Mouse (Mus musculus): ENCODE measurements around the gene Rimbp2. TPM values are rescaled to one million over a fixed set of nuclear protein-coding genes. Genes with fewer than 3 reads are reported as not detected.
"Not testable (repeated sequence)": the region's sequence is repeated elsewhere in the genome, so short reads cannot be mapped to it uniquely, and the experiment has no call there.

Gene Rimbp2
- polyA plus RNA-seq, 1 experiment from 2014 or later = 0.05 TPM

DNA sequence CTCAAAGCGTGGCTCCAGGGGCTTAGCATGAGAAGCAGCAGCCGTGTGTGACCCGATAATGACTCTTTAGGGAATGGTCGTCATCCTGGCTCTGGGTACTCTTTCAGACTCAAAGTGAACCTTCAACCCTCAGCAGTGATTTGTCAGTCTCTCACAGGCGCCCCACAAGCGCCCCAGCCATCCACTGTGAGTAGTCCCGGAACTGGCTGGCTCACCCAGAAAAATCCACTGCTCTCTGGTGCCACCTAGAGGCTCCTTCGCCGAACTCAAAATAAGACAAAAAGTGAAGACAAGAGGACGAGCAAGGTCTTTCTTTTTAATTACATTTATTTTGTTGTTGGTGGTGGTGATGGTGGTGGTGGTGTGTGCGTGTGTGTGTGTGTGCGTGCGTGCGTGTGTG, 18.0 kb upstream of the Rimbp2 start:
- no peak for ATAC-seq (ENCODE audit: insufficient number of reproducible peaks, low FRiP score, low TSS enrichment, low read depth)
- Histone ChIP-seq H3K4me2 (0 out of 2 replicates have a peak overlapping the region, but pooled peaks have one; percentile 17), H3K36me3 (no peaks in the 10 kb centered on the region), H3K9ac (no peak overlapping the region), H3K27me3 (no peaks in the 10 kb centered on the region), H3K4me3 (peak overlapping the region; percentile 12; the same call in 1 of the 2 replicates), H3K4me1 (no peaks in the 10 kb centered on the region), H3K27ac (no peak overlapping the region), H3K9me3 (no peaks in the 10 kb centered on the region)
- WGBS = 14% methylated on average over 14 of the region's 14 CpGs

DNA sequence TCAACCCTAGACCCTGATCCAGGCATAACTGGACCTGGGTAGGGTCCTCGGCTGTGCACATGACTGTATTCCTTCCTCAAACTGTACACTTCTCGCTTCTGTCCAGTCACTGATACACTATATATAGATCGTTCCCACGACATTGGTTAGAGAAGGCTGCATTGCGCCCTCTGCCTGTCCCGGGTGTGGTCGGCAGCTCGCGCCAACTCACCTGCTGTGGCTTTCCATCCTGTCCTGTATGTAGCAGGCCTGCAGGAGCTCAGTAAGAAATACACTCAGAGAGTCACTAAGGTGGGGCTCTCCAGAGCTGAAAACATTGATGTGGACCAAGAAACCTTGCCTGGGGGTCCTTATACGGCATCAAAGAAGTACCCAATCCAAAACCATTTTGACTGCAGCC, 17.6 kb upstream of the Rimbp2 start:
- Histone ChIP-seq H3K9me3 (no peaks in the 10 kb centered on the region), H3K27me3 (no peaks in the 10 kb centered on the region), H3K4me1 (no peaks in the 10 kb centered on the region), H3K36me3 (no peaks in the 10 kb centered on the region), H3K9ac (no peak overlapping the region), H3K4me3 (peak overlapping the region; percentile 12; the same call in 1 of the 2 replicates), H3K27ac (no peak overlapping the region), H3K4me2 (0 out of 2 replicates have a peak overlapping the region, but pooled peaks have one; percentile 17)
- no peak for ATAC-seq (ENCODE audit: insufficient number of reproducible peaks, low FRiP score, low TSS enrichment, low read depth)
- WGBS = 65% methylated on average over 10 of the region's 10 CpGs

DNA sequence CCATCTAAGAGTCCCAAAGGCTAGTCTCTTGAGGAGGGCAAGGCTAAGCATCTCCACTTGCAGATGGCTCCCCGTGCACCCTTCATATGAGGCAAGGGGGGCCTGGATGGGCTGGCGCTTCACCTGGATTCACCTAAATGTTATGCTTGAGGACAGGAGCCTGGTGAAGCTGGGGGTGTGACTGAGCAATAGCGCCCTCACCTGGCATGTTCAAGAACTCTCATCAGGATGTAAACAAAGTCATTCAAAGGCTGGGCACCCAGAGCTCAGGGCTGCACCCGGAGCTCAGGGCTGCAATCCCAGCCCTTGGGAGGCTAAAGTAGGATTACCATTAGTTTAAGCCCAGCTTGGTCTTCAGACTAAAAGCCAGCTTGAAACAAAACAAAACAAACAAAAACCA, 11.1 kb upstream of the Rimbp2 start:
- no peak overlapping the region for H3K4me2 ChIP-seq
- no peak for ATAC-seq (ENCODE audit: insufficient number of reproducible peaks, low FRiP score, low TSS enrichment, low read depth)
- no peaks in the 10 kb centered on the region for H3K4me1 ChIP-seq
- no peaks in the 10 kb centered on the region for H3K9me3 ChIP-seq
- H3K27me3 ChIP-seq = no peaks in the 10 kb centered on the region
- H3K4me3 ChIP-seq = no peak overlapping the region
- H3K27ac ChIP-seq = no peak overlapping the region
- H3K9ac ChIP-seq = no peak overlapping the region
- 49% methylated on average over 4 of the region's 4 CpGs for WGBS
- H3K36me3 ChIP-seq = no peaks in the 10 kb centered on the region

GRCm38 (mm10) chr5:128958916-128959315, 5.6 kb upstream of the Rimbp2 start:
- WGBS = 83% methylated on average over 3 of the region's 3 CpGs
- Histone ChIP-seq H3K9ac (no peak overlapping the region), H3K4me2 (no peak overlapping the region), H3K27me3 (0 out of 2 replicates have a peak, but pooled peaks cover under 1% of the 10 kb centered on the region), H3K9me3 (no peaks in the 10 kb centered on the region), H3K36me3 (no peaks in the 10 kb centered on the region), H3K27ac (no peak overlapping the region), H3K4me1 (no peaks in the 10 kb centered on the region), H3K4me3 (no peak overlapping the region)
- no peak for ATAC-seq (ENCODE audit: insufficient number of reproducible peaks, low FRiP score, low TSS enrichment, low read depth)

DNA sequence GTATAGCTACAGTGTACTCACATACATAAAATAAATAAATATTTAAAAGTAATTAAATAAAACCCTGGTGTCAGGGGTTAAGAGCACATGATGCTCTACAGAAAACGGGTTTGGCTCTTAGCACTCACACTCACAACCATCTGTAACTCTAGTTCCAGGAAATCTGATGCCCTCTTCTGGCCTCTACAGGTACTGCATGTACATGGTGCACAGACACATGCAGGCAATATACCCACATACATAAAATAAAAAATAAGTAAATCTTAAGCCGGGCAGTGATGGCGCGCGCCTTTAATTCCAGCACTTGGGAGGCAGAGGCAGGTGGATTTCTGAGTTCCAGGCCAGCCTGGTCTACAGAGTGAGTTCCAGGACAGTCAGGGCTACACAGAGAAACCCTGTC, 1.1 kb upstream of the Rimbp2 start:
- not testable (repeated sequence) for H3K27ac ChIP-seq; H3K4me3 ChIP-seq; H3K4me1 ChIP-seq; H3K9me3 ChIP-seq; H3K4me2 ChIP-seq; H3K9ac ChIP-seq; H3K36me3 ChIP-seq; ATAC-seq (ENCODE audit: insufficient number of reproducible peaks, low FRiP score, low TSS enrichment, low read depth)
- WGBS = 85% methylated on average over 5 of the region's 5 CpGs
- H3K27me3 ChIP-seq = peaks cover 31% of the 10 kb centered on the region

- Histone ChIP-seq H3K4me3 (peak overlapping the region; percentile 30), H3K27me3 (peaks cover 31% of the 10 kb centered on the region), H3K27ac (no peak overlapping the region), H3K36me3 (no peaks in the 10 kb centered on the region), H3K4me1 (peaks cover 7% of the 10 kb centered on the region), H3K4me2 (peak overlapping the region; percentile 55), H3K9me3 (no peaks in the 10 kb centered on the region), H3K9ac (0 out of 2 replicates have a peak overlapping the region, but pooled peaks have one; percentile 17)
- no peak for ATAC-seq (ENCODE audit: insufficient number of reproducible peaks, low FRiP score, low TSS enrichment, low read depth)
- under 1% methylated on average over 35 of the region's 35 CpGs for WGBS
These were observed 743 bp downstream of the Rimbp2 start for GRCm38 (mm10) chr5:128952291-128953195.

GRCm38 (mm10) chr5:128951472-128951871, 1.8 kb downstream of the Rimbp2 start:
- no peak overlapping the region for H3K4me3 ChIP-seq
- ATAC-seq (ENCODE audit: insufficient number of reproducible peaks, low FRiP score, low TSS enrichment, low read depth) = no peak
- H3K9me3 ChIP-seq = no peaks in the 10 kb centered on the region
- no peak overlapping the region for H3K9ac ChIP-seq
- H3K36me3 ChIP-seq = no peaks in the 10 kb centered on the region
- H3K4me1 ChIP-seq = peaks cover 7% of the 10 kb centered on the region
- 48% methylated on average over 4 of the region's 4 CpGs for WGBS
- no peak overlapping the region for H3K4me2 ChIP-seq
- no peak overlapping the region for H3K27ac ChIP-seq
- H3K27me3 ChIP-seq = peaks cover 31% of the 10 kb centered on the region

DNA sequence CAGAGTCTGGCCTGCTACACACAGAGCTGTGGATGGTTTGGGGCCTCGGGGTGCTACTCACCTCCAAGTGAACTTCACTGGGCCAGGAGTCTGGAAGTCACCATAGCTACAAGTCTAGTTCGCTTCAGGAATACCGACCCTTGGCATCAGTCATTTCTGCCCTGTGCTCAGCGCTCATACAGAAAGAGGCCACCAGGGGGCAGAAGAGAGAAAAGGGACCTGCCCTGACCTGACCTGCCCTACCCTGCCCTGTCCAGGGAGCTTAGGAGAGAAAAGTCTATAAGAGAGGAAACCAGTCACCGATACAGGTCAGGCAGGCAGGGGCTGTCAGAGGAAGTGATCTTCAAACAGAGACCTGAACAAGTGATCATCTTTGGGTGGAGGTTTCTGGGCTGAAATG, 6.2 kb downstream of the Rimbp2 start:
- Histone ChIP-seq H3K4me1 (no peaks in the 10 kb centered on the region), H3K27ac (no peak overlapping the region), H3K9ac (no peak overlapping the region), H3K9me3 (no peaks in the 10 kb centered on the region), H3K4me3 (no peak overlapping the region), H3K27me3 (peaks cover 15% of the 10 kb centered on the region; the same call in 1 of the 2 replicates), H3K4me2 (no peak overlapping the region), H3K36me3 (no peaks in the 10 kb centered on the region)
- no peak for ATAC-seq (ENCODE audit: insufficient number of reproducible peaks, low FRiP score, low TSS enrichment, low read depth)
- 81% methylated on average over 5 of the region's 5 CpGs for WGBS

- Histone ChIP-seq H3K4me1 (peaks cover under 1% of the 10 kb centered on the region; the same call in 1 of the 2 replicates), H3K36me3 (no peaks in the 10 kb centered on the region), H3K9me3 (no peaks in the 10 kb centered on the region), H3K27me3 (no peaks in the 10 kb centered on the region), H3K4me3 (no peak overlapping the region), H3K27ac (no peak overlapping the region), H3K4me2 (no peak overlapping the region), H3K9ac (no peak overlapping the region)
- ATAC-seq (ENCODE audit: insufficient number of reproducible peaks, low FRiP score, low TSS enrichment, low read depth) = no peak
- 68% methylated on average over 10 of the region's 10 CpGs for WGBS
These were observed 12.8 kb downstream of the Rimbp2 start for GRCm38 (mm10) chr5:128940436-128940835.

DNA sequence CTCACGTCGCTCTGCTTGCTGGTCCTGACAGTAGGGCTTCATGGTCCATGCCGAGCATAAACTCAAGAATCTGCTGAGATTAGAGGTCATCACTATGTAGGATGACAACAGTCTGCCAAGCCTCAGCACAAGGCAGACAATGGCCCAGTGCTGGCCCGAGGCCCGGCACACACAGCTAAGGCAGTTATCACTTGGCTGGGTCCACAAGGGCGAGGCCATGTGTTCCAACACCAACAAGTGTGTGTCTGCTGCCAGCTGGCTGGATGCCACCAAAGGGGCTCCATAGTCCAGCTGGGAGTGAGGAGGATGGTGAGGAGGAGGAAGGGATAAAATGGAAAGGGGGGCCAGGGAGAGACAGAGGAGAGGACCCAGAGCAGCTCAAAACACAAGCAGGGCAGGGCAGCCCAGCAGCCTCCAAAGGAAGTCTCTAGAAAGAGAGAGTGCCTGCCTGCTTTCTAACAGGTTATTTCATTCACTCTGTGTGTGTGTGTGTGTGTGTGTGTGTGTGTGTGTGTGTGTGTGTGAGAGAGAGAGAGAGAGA, 17.9 kb downstream of the Rimbp2 start:
- Histone ChIP-seq H3K4me3 (no peak overlapping the region), H3K9me3 (no peaks in the 10 kb centered on the region), H3K4me1 (peaks cover 3% of the 10 kb centered on the region; the same call in 1 of the 2 replicates), H3K27ac (no peak overlapping the region), H3K27me3 (no peaks in the 10 kb centered on the region), H3K36me3 (no peaks in the 10 kb centered on the region), H3K9ac (no peak overlapping the region), H3K4me2 (no peak overlapping the region)
- 65% methylated on average over 6 of the region's 6 CpGs for WGBS
- no peak for ATAC-seq (ENCODE audit: insufficient number of reproducible peaks, low FRiP score, low TSS enrichment, low read depth)

DNA sequence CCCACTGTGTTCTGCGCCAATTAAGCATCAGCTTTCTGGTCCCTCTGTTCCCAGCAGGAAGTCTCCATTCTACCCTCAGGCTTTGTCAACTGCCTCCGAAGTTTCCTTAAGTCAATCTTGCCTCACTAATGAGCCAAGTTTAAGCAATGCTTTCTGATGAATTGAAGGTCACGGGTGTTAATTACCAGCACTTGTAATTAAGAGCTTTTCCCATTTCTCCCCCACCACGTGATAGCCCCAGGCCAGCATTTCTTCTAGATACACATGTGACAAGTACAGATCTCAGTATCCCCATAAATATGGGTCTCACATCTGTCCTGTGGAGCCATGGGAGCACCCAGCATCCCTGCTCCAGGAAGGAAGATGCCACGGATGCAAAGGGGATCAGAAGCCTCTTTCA, 20.5 kb downstream of the Rimbp2 start:
- Histone ChIP-seq H3K36me3 (no peaks in the 10 kb centered on the region), H3K27ac (no peak overlapping the region), H3K4me2 (no peak overlapping the region), H3K27me3 (no peaks in the 10 kb centered on the region), H3K9me3 (no peaks in the 10 kb centered on the region), H3K4me3 (no peak overlapping the region), H3K9ac (no peak overlapping the region), H3K4me1 (peaks cover 3% of the 10 kb centered on the region; the same call in 1 of the 2 replicates)
- WGBS = 38% methylated on average over 5 of the region's 5 CpGs
- ATAC-seq (ENCODE audit: insufficient number of reproducible peaks, low FRiP score, low TSS enrichment, low read depth) = no peak

DNA sequence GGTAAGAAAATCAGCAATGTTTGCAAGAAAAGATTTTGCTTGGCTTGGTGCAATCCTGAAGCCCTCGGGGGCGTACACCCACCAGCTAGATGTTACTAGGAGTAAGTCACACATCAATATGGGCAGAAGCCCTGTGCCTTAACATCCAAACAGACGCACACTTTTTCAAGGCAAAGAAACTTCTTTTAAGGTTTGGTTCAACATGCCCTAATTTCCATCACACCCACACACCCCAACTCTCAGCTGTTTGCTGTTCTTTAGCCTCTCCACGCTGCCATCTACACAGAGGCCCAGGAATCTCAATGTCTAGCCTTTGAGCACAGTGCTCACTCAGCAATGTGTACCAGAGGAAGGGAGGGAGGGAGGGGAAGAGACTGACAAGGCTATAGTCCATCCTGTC, 28.2 kb downstream of the Rimbp2 start:
- WGBS = 80% methylated on average over 4 of the region's 4 CpGs
- ATAC-seq (ENCODE audit: insufficient number of reproducible peaks, low FRiP score, low TSS enrichment, low read depth) = no peak
- Histone ChIP-seq H3K36me3 (no peaks in the 10 kb centered on the region), H3K4me3 (no peak overlapping the region), H3K9ac (no peak overlapping the region), H3K4me1 (no peaks in the 10 kb centered on the region), H3K9me3 (no peaks in the 10 kb centered on the region), H3K27me3 (no peaks in the 10 kb centered on the region), H3K27ac (no peak overlapping the region), H3K4me2 (no peak overlapping the region)

All from limb, embryonic 15.5 days (tissue).